Mouse (Mus musculus) gastrocnemius, postnatal 36 days (tissue): ENCODE measurements at regions not wholly inside any gene's neighbourhood (a gene's known extent, or its start where the extent isn't known, plus 50 kb on each side); places are given as distances from the start of the nearest gene placed in this dataset.

Source experiments
- DNase-seq, 2 experiments: peaks; one replicate each; pipeline ENCODE4 v3.0.0; 2022
- intact Hi-C: fragments of 180-260 bp; cut with DNase I; formaldehyde crosslinking; loops from one replicate; pipeline ENCODE4 v1.15.1; 2025

GRCm38 (mm10) chr14:98589846-98590245, 404.3 kb downstream of the Rpl36a-ps1 start:
- intact Hi-C loops = no loop called here
- no peak for DNase-seq

DNA sequence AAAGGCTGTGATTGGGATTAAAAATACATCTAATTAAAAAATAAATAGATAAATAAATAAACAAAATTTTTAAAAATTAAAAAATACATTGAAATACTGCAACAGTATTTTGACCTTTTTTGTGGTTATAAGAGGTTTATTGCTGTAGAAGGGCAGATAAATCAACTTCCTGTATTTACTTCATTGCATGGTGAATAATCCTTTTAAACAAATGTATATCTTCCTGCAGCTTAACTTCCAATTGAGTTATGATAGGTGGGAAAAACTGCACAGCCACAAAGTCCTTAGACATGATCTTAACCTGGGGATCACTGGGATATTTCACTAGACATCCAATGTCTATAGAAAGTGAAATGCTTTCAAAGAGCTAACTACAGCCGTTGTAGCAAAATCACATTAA, 402.1 kb upstream of the Dach1 start:
- intact Hi-C loops = no loop called here
- DNase-seq = no peak

- intact Hi-C loops = no loop called here
- DNase-seq = no peak
Observed at GRCm38 (mm10) chr14:98562002-98562401, 392.4 kb upstream of the Dach1 start.

GRCm38 (mm10) chr14:98539792-98540191, 370.2 kb upstream of the Dach1 start:
- DNase-seq = no peak

DNA sequence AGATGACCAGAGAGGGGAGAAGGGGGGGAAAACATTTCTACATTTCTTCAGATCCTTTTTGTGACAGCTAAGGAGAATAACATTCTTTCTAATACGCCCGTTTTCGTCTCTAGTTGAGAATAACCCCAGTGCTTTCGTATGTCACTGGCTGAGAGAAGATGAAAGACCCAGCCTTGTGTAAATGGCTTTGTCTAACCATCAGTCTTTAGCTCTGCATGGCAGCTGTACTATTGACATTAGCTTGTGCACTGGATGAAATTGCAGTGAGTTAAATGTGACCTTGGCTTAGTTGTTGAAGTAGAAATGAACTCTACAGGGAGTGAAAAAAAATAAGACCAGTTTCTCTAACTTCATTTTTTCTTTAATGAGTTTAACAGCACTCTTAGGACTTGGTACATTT, 368.7 kb upstream of the Dach1 start:
- no peak for DNase-seq
- intact Hi-C loops = no loop called here

More at GRCm38 (mm10) chr14:98539792-98540191, 370.2 kb upstream of the Dach1 start:
- intact Hi-C loops = no loop called here

- intact Hi-C loops = no loop called here
- DNase-seq = no peak
Observed at GRCm38 (mm10) chr14:98533600-98533999, 364.0 kb upstream of the Dach1 start.

DNA sequence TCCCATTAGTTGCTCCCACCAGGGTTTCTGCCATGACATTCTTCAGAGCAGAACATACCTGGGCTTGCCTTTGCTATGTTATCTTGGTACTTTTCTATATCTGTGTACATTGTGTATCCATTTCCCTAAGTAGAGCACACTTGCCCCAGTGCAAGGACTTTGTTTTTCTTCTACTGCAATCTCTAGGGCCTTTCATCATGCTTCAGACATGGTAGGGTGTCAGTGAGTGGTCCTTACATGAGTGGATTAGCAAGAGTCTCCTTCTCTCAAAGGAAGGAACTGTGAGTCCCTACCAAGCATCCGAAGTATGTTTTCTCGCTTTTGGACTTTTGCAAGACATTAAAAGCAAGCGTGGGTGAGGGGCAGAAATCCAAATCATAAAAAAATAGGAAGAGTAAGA, 351.4 kb upstream of the Dach1 start:
- no peak for DNase-seq
- intact Hi-C loops = no loop called here

- intact Hi-C loops = no loop called here
- no peak for DNase-seq
Observed at GRCm38 (mm10) chr14:98505321-98505720, 335.8 kb upstream of the Dach1 start.

GRCm38 (mm10) chr14:98477416-98477815, 307.9 kb upstream of the Dach1 start:
- intact Hi-C loops = no loop called here
- no peak for DNase-seq

- no peak for DNase-seq
- intact Hi-C loops = no loop called here
Observed at GRCm38 (mm10) chr14:98471803-98472509, 302.4 kb upstream of the Dach1 start.

DNA sequence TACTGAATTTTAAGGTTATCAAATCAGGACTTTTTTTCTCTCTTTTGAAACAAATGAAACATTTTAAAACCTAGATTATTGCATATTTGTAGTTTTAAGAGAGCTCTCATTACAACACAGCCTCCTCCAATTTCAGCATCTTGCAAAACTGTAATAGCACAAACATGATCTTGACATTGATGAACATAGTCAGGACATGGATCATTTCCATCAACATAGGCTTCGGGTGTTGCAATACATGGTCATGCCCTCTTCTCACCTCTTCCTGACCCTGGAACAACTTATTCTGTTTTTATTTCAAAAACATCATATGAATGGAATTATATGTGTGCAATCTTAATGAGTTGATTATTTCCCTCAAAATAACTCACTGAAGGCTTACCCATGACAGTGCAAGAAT, 284.9 kb upstream of the Dach1 start:
- intact Hi-C loops = no loop called here
- DNase-seq = no peak

DNA sequence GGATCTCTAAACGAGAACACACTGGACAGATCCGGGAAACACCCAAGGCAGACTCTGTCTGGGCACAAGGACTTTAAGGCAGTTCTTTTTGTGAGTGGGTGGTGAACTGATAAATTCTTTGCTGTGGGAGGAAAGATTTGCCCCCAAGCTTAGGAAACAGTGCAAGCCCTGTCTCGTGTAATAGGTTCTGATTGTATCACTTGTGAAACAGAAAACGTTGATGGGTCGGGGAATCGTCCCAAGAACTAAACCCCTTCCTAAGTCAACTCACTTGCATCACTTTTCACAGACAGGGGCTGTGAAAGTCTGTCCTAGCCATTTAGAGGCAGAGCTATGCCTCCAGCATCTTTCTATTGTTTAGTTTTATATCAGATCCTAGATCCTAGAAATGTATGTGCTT, 282.6 kb upstream of the Dach1 start:
- no peak for DNase-seq
- intact Hi-C loops = no loop called here

DNA sequence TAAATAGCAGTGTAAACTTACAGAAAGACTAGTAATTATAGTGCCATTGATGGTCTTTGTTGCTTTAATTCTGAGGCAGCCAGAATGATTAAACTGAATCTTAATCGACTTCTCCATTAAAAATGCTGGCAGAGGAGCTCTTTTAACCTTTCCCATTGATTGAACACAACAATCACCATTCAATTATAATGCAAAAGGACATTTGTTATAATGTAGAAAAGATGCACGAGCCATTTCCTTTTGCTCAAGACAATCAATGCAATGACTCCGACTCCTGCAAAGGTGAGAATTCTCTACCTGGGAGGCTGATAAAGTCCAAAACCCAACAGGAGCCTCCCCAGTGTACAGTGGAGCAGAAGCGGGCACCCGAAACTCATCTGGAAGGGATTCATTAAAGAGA, 280.0 kb upstream of the Dach1 start:
- DNase-seq = no peak
- intact Hi-C loops = loop anchor here (10.0 kb wide), 1 partner anchor 65 kb away; no protein-coding TSS in a partner anchor

DNA sequence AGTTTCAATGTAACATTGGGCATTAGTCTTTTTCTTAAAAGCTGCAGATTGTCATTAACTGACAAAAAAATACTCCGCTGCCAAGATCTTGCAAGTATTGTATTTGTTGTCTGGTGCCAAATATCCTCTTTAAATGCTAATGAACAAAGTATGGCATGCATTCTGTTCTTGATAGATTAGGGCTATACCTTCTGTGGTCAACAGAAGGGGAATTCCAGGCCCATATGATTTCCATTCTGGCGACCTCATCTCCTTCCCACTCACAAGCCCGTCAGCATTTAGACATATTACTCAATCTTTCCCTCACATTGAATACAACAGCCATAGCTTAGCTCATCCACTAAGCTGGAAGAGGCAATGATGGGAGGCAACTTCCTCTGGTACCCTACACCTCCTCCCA, 272.8 kb upstream of the Dach1 start:
- DNase-seq = no peak
- intact Hi-C loops = loop anchor here (10.0 kb wide), 1 partner anchor 58 kb away; no protein-coding TSS in a partner anchor

GRCm38 (mm10) chr14:98441954-98442353, 272.4 kb upstream of the Dach1 start:
- intact Hi-C loops = loop anchor here (10.0 kb wide), 1 partner anchor 57 kb away; no protein-coding TSS in a partner anchor
- DNase-seq = no peak

- intact Hi-C loops = no loop called here
- no peak for DNase-seq
Observed at GRCm38 (mm10) chr14:98431959-98432358, 262.4 kb upstream of the Dach1 start.

- intact Hi-C loops = no loop called here
- no peak for DNase-seq
Observed at GRCm38 (mm10) chr14:98417719-98418118, 248.2 kb upstream of the Dach1 start.

- intact Hi-C loops = no loop called here
- DNase-seq = no peak
Observed at GRCm38 (mm10) chr14:98414201-98414600, 244.6 kb upstream of the Dach1 start.

DNA sequence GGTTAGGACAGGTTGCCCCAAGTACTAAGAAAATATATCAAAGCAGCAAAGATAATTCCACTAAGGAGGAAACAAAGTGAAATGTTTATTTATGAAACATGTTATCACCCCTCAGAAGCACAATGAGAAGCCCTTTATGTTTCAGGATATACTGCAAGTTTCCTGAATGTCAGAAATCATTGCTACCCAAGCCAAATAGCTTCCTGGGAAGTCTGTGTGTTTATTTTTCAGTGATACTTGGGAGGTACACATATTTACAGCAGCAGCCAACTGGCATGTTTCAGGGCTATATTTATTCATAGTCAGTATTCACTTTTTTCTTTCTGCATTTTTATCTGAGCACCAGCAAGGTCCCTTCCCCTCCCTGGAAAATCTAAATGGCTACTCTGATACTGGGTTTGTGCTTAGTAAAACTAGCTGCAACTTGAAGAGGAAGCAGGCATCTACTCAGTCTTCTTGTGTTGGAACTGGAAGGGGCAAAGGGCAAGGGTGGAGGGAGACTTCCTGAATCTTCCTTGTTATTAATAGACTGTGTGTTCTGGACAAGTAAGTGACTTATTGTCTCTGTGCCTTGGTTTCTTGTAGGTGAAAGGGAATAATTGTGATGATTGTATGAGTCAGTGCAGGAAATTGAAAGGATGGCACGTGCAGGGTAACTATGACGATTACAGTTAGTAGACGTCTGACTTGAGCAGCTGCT, 236.5 kb upstream of the Dach1 start:
- DNase-seq = no peak
- intact Hi-C loops = no loop called here

GRCm38 (mm10) chr14:98404026-98404425, 234.5 kb upstream of the Dach1 start:
- no peak for DNase-seq
- intact Hi-C loops = no loop called here

- intact Hi-C loops = loop anchor here (10.0 kb wide), 1 partner anchor 57 kb away; no protein-coding TSS in a partner anchor
- DNase-seq = no peak
Observed at GRCm38 (mm10) chr14:98387871-98388270, 218.3 kb upstream of the Dach1 start.
